Comparison of ENCODE assay signal across 14 mouse cellular contexts in the genomic region with DNA sequence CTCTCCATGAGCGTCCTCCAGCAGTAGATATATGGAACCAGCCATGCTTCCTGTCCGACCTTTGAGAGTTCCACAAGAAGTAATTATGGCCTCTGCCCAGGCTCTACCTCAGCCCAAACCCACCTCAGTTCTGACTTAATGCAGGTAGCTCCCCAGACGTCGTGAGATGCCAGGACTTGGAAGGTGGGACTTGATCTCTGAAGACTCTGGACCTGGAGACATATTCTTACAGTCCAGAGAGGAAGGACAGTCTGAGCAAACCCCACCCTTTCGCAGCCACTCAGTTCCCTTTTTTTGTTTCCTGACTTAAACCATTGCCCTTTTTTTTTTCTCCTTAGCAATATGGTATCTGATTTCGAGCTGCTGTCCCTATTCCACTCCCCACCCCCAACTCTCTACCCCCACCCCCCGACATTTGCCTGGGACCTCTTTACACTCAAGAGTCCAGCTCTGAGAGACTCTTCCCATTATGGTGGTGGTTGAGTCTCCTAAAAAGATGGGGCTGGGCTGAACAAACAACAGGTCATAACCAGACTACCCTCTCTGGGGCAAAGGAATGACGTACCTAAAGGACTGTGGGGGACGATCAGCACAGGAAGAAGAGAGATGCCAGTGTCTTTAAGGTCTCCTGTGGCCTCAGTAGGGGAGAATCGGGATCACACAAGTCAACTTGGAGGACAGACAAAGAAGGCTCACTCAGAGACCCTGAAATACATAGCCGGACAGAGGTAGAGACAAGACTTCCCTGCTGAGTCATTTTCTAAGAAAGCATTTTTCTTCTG. TPM values are rescaled to one million over a fixed set of nuclear protein-coding genes. Genes with fewer than 3 reads are reported as not detected.
DNase-seq lines count a peak whose midpoint lies in the region; ATAC-seq lines count a peak whose summit lies in the region.
"Had no signal": no experiment of that assay in that cellular context is flagged by ENCODE, and none has a peak within 500 bp of the region (broad histone marks: within the 10 kb centered on the region; RNA-seq: fewer than 3 reads in every experiment).

A gene (minus strand): TSS at position 683 of the 782 bp plus-strand sequence.

- H3K36me3 ChIP-seq in macrophage (ENCODE audit: inconsistent target), result no peaks in the 10 kb centered on the region
- H3K36me3 ChIP-seq in forebrain, embryonic 16.5 days (ENCODE audit: control insufficient read depth, insufficient read depth), result no peaks in the 10 kb centered on the region
- H3K36me3 ChIP-seq: hindbrain, embryonic 12.5 days had no signal

- peak; percentile 39 to 55 for DNase-seq in spleen, postnatal 36 days (ENCODE audit: low spot score in 2 of 2)
- DNase-seq in spleen, postnatal 14 days (ENCODE audit: low spot score in 2 of 2), result no peak
- DNase-seq in urinary bladder, adult 18-20 months (ENCODE audit: low spot score in 2 of 2), result no peak
- no peak for DNase-seq in testis, postnatal 14 days (ENCODE audit: low spot score)
- DNase-seq: adrenal gland, postnatal 10 days; kidney, adult 18-20 months; right cerebral cortex, postnatal 4 days; thymus, postnatal 14 days had no signal

- peak within 1 kb of the TSS; percentile 86 for H3K27ac ChIP-seq in macrophage
- no peak within 1 kb of the TSS for H3K27ac ChIP-seq in forebrain, embryonic 16.5 days (ENCODE audit: low read length)
- H3K27ac ChIP-seq: hindbrain, embryonic 12.5 days; limb, embryonic 12.5 days had no signal

- no peak for ATAC-seq in erythroblast, adult 5-6 weeks (replicated peaks; ENCODE audit: low FRiP score, poor library complexity, severe bottlenecking)
- ATAC-seq in forebrain, embryonic 16.5 days, result no peak

- peaks cover 5% of the 10 kb centered on the region; the same call in 1 of the 2 replicates for H3K4me1 ChIP-seq in forebrain, embryonic 16.5 days (replicated peaks; ENCODE audit: control insufficient read depth, insufficient read depth, low read length)
- H3K4me1 ChIP-seq: limb, embryonic 12.5 days had no signal

- H3K4me2 ChIP-seq in forebrain, embryonic 16.5 days (ENCODE audit: low read length), result no peak within 1 kb of the TSS

- H3K4me3 ChIP-seq in macrophage (ENCODE audit: inconsistent target), result peak within 1 kb of the TSS; percentile 62
- no peak within 1 kb of the TSS for H3K4me3 ChIP-seq in forebrain, embryonic 16.5 days (replicated peaks; ENCODE audit: low read length)

- H3K27me3 ChIP-seq in forebrain, embryonic 16.5 days (replicated peaks; ENCODE audit: control insufficient read depth, insufficient read depth, low read length), result no peaks in the 10 kb centered on the region
- H3K27me3 ChIP-seq: heart, embryonic 13.5 days; hindbrain, embryonic 12.5 days had no signal

- H3K9ac ChIP-seq in forebrain, embryonic 16.5 days (replicated peaks; ENCODE audit: low read depth, low read length), result no peak within 1 kb of the TSS
- H3K9ac ChIP-seq: hindbrain, embryonic 12.5 days; limb, embryonic 12.5 days had no signal

- peaks cover 64% of the 10 kb centered on the region for H3K79me2 ChIP-seq in macrophage (ENCODE audit: inconsistent target)

- 25% methylated on average over 11 of the region's 11 CpGs for WGBS in macrophage (ENCODE audit: missing documents)
- WGBS in forebrain, embryonic 16.5 days, result 87% methylated on average over 11 of the region's 11 CpGs

- H3K9me3 ChIP-seq in forebrain, embryonic 16.5 days (ENCODE audit: control insufficient read depth, low read length), result no peaks in the 10 kb centered on the region
- H3K9me3 ChIP-seq: heart, embryonic 13.5 days; hindbrain, embryonic 12.5 days; limb, embryonic 12.5 days had no signal

RNA-seq across cellular contexts. Expression of the gene that starts here (rescaled TPM):
- total RNA-seq in erythroblast, adult 5-6 weeks (2015; ENCODE audit: low replicate concordance), result 11.9 and 14.2 TPM in 2 replicates
- total RNA-seq in erythroblast, adult 5-6 weeks (2017; ENCODE audit: low replicate concordance), result 4.6 and 16.4 TPM in 2 replicates
- total RNA-seq in macrophage (2018; cell fraction: chromatin; rRNA removed), result 100 to 1,000 TPM in 10 of 26 experiments, 10 to 100 TPM in 16; 17.4 to 128 (median 93.5) TPM
- 10 to 100 TPM; 38.5 to 76.3 (median 61.3) TPM for total RNA-seq in macrophage (2018; cell fraction: cytosol; rRNA removed)
- total RNA-seq in macrophage (2018; cell fraction: nucleus; rRNA removed), result 10 to 100 TPM; 19.3 to 90.1 (median 57.6) TPM
- polyA plus RNA-seq in macrophage (2018), result 63.3 to 94.7 TPM (median 69.5 TPM) in 3 replicates
- 0.25 and 0.78 TPM in 2 replicates for polyA plus RNA-seq in forebrain, embryonic 16.5 days (2015; fragmentation: Nextera tagmentation; extraction: Ambion mirVana)

Comparison
In these comparisons a context has a peak if more than half of its experiments do, and no peak if none do; other contexts are left out.
1. RNA of the gene that starts here (polyA plus RNA-seq): 63.3 to 94.7 TPM in macrophage; 0.25 to 0.78 TPM in forebrain, embryonic 16.5 days; every median in the first group is over 10 times any median in the second.
2. DNase-seq: peak in spleen, postnatal 36 days (2 of 2); none in spleen, postnatal 14 days (0 of 2), urinary bladder, adult 18-20 months (0 of 2) and testis, postnatal 14 days (single experiment).